17 mouse cellular contexts compared by ENCODE assay signal in the genomic region with DNA sequence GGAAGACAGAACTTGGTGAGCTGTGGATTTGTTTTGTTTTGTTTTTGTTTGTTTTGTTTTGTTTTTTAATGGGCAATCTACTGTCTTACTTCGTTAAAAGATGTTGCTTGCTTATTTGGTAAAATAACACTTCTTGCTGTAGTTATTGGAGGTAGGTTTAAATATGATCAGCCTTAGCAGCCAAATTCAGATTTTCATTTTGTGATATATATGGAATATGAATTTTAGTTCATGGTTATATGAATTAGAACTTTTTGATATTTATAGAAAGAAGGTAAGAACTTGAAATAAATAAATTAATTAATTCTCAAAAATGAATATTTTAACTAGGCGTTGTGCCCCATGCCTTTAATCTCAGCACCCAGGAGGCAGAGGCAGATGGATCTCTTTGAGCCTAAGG. TPM values are rescaled to one million over a fixed set of nuclear protein-coding genes. Genes with fewer than 3 reads are reported as not detected.
DNase-seq lines count a peak whose midpoint lies in the region; ATAC-seq and TF ChIP-seq lines count a peak whose summit lies in the region.
"Had no signal": no experiment of that assay in that cellular context is flagged by ENCODE, and none has a peak within 500 bp of the region (broad histone marks: within the 10 kb centered on the region; RNA-seq: fewer than 3 reads in every experiment).

No protein-coding gene starts in this region.

- peak overlapping the region; percentile 28 for H3K4me3 ChIP-seq in kidney, embryonic 14.5 days (ENCODE audit: low read length)
- H3K4me3 ChIP-seq in lung, postnatal 0 days (ENCODE audit: low read depth, low read length), result peak overlapping the region; percentile 19; the same call in 1 of the 2 replicates
- peak overlapping the region; percentile 43 for H3K4me3 ChIP-seq in liver, embryonic 13.5 days (replicated peaks)
- no peak overlapping the region for H3K4me3 ChIP-seq in forebrain, embryonic 10.5 days
- no peak overlapping the region for H3K4me3 ChIP-seq in heart, embryonic 10.5 days
- H3K4me3 ChIP-seq: gastrocnemius, adult 2 months; heart, adult 2 months; midbrain, embryonic 15.5 days; neural tube, embryonic 12.5 days had no signal

- H3K27ac ChIP-seq in kidney, embryonic 14.5 days (ENCODE audit: low read depth, low read length), result no peak overlapping the region
- no peak overlapping the region; the same call in 1 of the 2 replicates for H3K27ac ChIP-seq in lung, postnatal 0 days (ENCODE audit: low read length)
- no peak overlapping the region for H3K27ac ChIP-seq in liver, embryonic 13.5 days
- H3K27ac ChIP-seq in forebrain, embryonic 10.5 days, result no peak overlapping the region
- H3K27ac ChIP-seq in heart, embryonic 10.5 days, result no peak overlapping the region
- H3K27ac ChIP-seq: gastrocnemius, adult 2 months; heart, adult 2 months; midbrain, embryonic 15.5 days; neural tube, embryonic 12.5 days had no signal

- DNase-seq in kidney, postnatal 25 days, result no peak
- no peak for DNase-seq in lung, postnatal 0 days (ENCODE audit: low spot score)
- no peak for DNase-seq in lung, postnatal 10 days
- DNase-seq in liver, embryonic 13.5 days, result no peak
- no peak for DNase-seq in forebrain, embryonic 10.5 days (ENCODE audit: extremely low spot score, low spot score)
- DNase-seq in heart, embryonic 10.5 days (ENCODE audit: low spot score), result no peak
- DNase-seq: B cell, adult 2 months; cerebellum, postnatal 36 days; gastrocnemius, adult 2 months; heart, adult 2 months; heart, postnatal 36 days; thymus, adult 18-20 months had no signal

- no peaks in the 10 kb centered on the region for H3K4me1 ChIP-seq in kidney, embryonic 14.5 days (ENCODE audit: control insufficient read depth, insufficient read depth, low read length)
- H3K4me1 ChIP-seq in lung, postnatal 0 days (ENCODE audit: insufficient read depth, low read depth, low read length), result no peaks in the 10 kb centered on the region
- peaks cover 18% of the 10 kb centered on the region for H3K4me1 ChIP-seq in liver, embryonic 13.5 days (replicated peaks)
- peaks cover 8% of the 10 kb centered on the region for H3K4me1 ChIP-seq in forebrain, embryonic 10.5 days
- 0 out of 2 replicates have a peak, but pooled peaks cover 4% of the 10 kb centered on the region for H3K4me1 ChIP-seq in heart, embryonic 10.5 days
- H3K4me1 ChIP-seq: neural tube, embryonic 12.5 days had no signal

- peak overlapping the region; percentile 40; the same call in 1 of the 2 replicates for H3K9ac ChIP-seq in kidney, embryonic 14.5 days (ENCODE audit: low read depth, low read length)
- no peak overlapping the region for H3K9ac ChIP-seq in lung, postnatal 0 days (replicated peaks; ENCODE audit: low read depth)
- 0 out of 2 replicates have a peak overlapping the region, but pooled peaks have one; percentile 49 for H3K9ac ChIP-seq in liver, embryonic 13.5 days
- H3K9ac ChIP-seq: midbrain, embryonic 15.5 days; neural tube, embryonic 12.5 days had no signal

- no peak for TF ChIP-seq EP300 in lung, postnatal 0 days (IDR thresholded peaks at IDR 0.05)

- peak overlapping the region; percentile 19 for H3K4me2 ChIP-seq in kidney, embryonic 14.5 days (replicated peaks; ENCODE audit: low read depth, low read length)
- H3K4me2 ChIP-seq in lung, postnatal 0 days (replicated peaks; ENCODE audit: low read depth, low read length), result peak overlapping the region; percentile 55
- peak overlapping the region; percentile 49; the same call in 1 of the 2 replicates for H3K4me2 ChIP-seq in liver, embryonic 13.5 days
- H3K4me2 ChIP-seq: midbrain, embryonic 15.5 days; neural tube, embryonic 12.5 days had no signal

- H3K27me3 ChIP-seq in kidney, embryonic 14.5 days (ENCODE audit: control insufficient read depth, insufficient read depth, low read length), result peaks cover 5% of the 10 kb centered on the region; the same call in 1 of the 2 replicates
- H3K27me3 ChIP-seq in lung, postnatal 0 days (replicated peaks; ENCODE audit: insufficient read depth, low read length), result no peaks in the 10 kb centered on the region
- no peaks in the 10 kb centered on the region for H3K27me3 ChIP-seq in liver, embryonic 13.5 days
- H3K27me3 ChIP-seq in forebrain, embryonic 10.5 days (ENCODE audit: poor library complexity, severe bottlenecking), result peaks cover 26% of the 10 kb centered on the region
- H3K27me3 ChIP-seq in heart, embryonic 10.5 days (ENCODE audit: insufficient read depth, poor library complexity, severe bottlenecking), result peaks cover 28% of the 10 kb centered on the region

- H3K36me3 ChIP-seq in kidney, embryonic 14.5 days (ENCODE audit: control insufficient read depth, insufficient read depth, low read length), result no peaks in the 10 kb centered on the region
- H3K36me3 ChIP-seq in lung, postnatal 0 days (ENCODE audit: insufficient read depth, low read length), result no peaks in the 10 kb centered on the region
- H3K36me3 ChIP-seq in liver, embryonic 13.5 days, result no peaks in the 10 kb centered on the region
- H3K36me3 ChIP-seq in forebrain, embryonic 10.5 days (replicated peaks), result no peaks in the 10 kb centered on the region
- H3K36me3 ChIP-seq in heart, embryonic 10.5 days, result no peaks in the 10 kb centered on the region
- H3K36me3 ChIP-seq: midbrain, embryonic 15.5 days; neural tube, embryonic 12.5 days had no signal

- WGBS in kidney, embryonic 14.5 days, result 80% methylated on average over 2 of the region's 2 CpGs
- 46% methylated on average over 2 of the region's 2 CpGs for WGBS in lung, postnatal 0 days
- WGBS in liver, embryonic 13.5 days (ENCODE audit: insufficient replicate concordance), result 60% methylated on average over 2 of the region's 2 CpGs
- 90% methylated on average over 2 of the region's 2 CpGs for WGBS in forebrain, embryonic 10.5 days
- 79% methylated on average over 2 of the region's 2 CpGs for WGBS in heart, embryonic 10.5 days

- TF ChIP-seq CTCF in lung, postnatal 0 days (IDR thresholded peaks at IDR 0.05), result no peak

- H3K9me3 ChIP-seq in kidney, embryonic 14.5 days (ENCODE audit: control insufficient read depth, low read length), result no peaks in the 10 kb centered on the region
- no peaks in the 10 kb centered on the region for H3K9me3 ChIP-seq in lung, postnatal 0 days (ENCODE audit: low read length)
- H3K9me3 ChIP-seq in liver, embryonic 13.5 days (replicated peaks), result no peaks in the 10 kb centered on the region
- no peaks in the 10 kb centered on the region for H3K9me3 ChIP-seq in forebrain, embryonic 10.5 days
- H3K9me3 ChIP-seq in heart, embryonic 10.5 days, result no peaks in the 10 kb centered on the region
- H3K9me3 ChIP-seq: midbrain, embryonic 15.5 days; neural tube, embryonic 12.5 days had no signal

- no peak for ATAC-seq in kidney, embryonic 14.5 days (ENCODE audit: low FRiP score, low TSS enrichment)
- no peak for ATAC-seq in lung, postnatal 0 days
- ATAC-seq in liver, embryonic 13.5 days (ENCODE audit: low read depth), result no peak
- no peak for ATAC-seq in activated CD4-positive, CD25-positive, alpha-beta regulatory T cell, adult 4 months
- ATAC-seq: forebrain, embryonic 14.5 days; midbrain, embryonic 15.5 days had no signal

RNA-seq across cellular contexts. Expression of a gene that starts 3.1 kb away (rescaled TPM):
- polyA plus RNA-seq in kidney, embryonic 14.5 days (2014; fragmentation: Nextera tagmentation; extraction: Ambion mirVana), result 5.9 and 10.4 TPM in 2 replicates
- polyA plus RNA-seq in lung, postnatal 0 days (2015; fragmentation: Nextera tagmentation; extraction: Ambion mirVana), result 4.6 and 6.6 TPM in 2 replicates
- 3.8 and 5.5 TPM in 2 replicates for polyA plus RNA-seq in liver, embryonic 13.5 days (2015; fragmentation: Nextera tagmentation; extraction: Ambion mirVana)
- 10 to 100 TPM; 23.8 to 25.3 TPM for polyA plus RNA-seq in activated CD4-positive, CD25-positive, alpha-beta regulatory T cell, adult 4 months (2017; shearing (Covaris generic))
- 1.1 and 1.9 TPM in 2 replicates for polyA plus RNA-seq in forebrain, embryonic 10.5 days (2016; fragmentation: Nextera tagmentation; extraction: Ambion mirVana)
- polyA plus RNA-seq in heart, embryonic 10.5 days (2016; fragmentation: Nextera tagmentation; extraction: Ambion mirVana), result 0.94 and 2.3 TPM in 2 replicates

RNA-seq across cellular contexts. Expression of a gene that starts 48.7 kb away (rescaled TPM):
- polyA plus RNA-seq in kidney, embryonic 14.5 days (2014; fragmentation: Nextera tagmentation; extraction: Ambion mirVana), result 0.23 and 0.24 TPM in 2 replicates
- polyA plus RNA-seq in lung, postnatal 0 days (2015; fragmentation: Nextera tagmentation; extraction: Ambion mirVana), result 0.05 and 0.11 TPM in 2 replicates
- polyA plus RNA-seq in liver, embryonic 13.5 days (2015; fragmentation: Nextera tagmentation; extraction: Ambion mirVana), result 0.03 TPM in 1 of 2 replicates, not detected in the other
- under 1 TPM in 1 of 2 experiments, not detected in 1; 0.11 TPM for polyA plus RNA-seq in activated CD4-positive, CD25-positive, alpha-beta regulatory T cell, adult 4 months (2017; shearing (Covaris generic))
- polyA plus RNA-seq in forebrain, embryonic 10.5 days (2016; fragmentation: Nextera tagmentation; extraction: Ambion mirVana), result 0.31 and 0.38 TPM in 2 replicates
- polyA plus RNA-seq in heart, embryonic 10.5 days (2016; fragmentation: Nextera tagmentation; extraction: Ambion mirVana), result 0.15 and 0.21 TPM in 2 replicates

Comparison
In these comparisons a context has a peak if more than half of its experiments do, and no peak if none do; other contexts are left out.
1. H3K4me3 ChIP-seq: peak in kidney, embryonic 14.5 days (single experiment), lung, postnatal 0 days (single experiment) and liver, embryonic 13.5 days (single experiment); none in forebrain, embryonic 10.5 days (single experiment) and heart, embryonic 10.5 days (single experiment).
2. Peak in every context shown above with its lines, with median percentiles within 50 percentile points of each other: H3K4me2 ChIP-seq.